Mouse (Mus musculus): Measurements from ENCODE around the gene Adamts13. TPM values are rescaled to one million over a fixed set of nuclear protein-coding genes. Genes with fewer than 3 reads are reported as not detected.

Adamts13 gene
- polyA plus RNA-seq, 1 experiment, result not detected

GRCm38 (mm10) chr2:26956811-26957487 lies 16.3 kb upstream of the Adamts13 start:
- no peak for TF ChIP-seq GATA1 (IDR thresholded peaks at IDR 0.05; ENCODE audit: low read length)

GRCm38 (mm10) chr2:26957488-26957859 lies 15.7 kb upstream of the Adamts13 start:
- TF ChIP-seq GATA1 (IDR thresholded peaks at IDR 0.05; ENCODE audit: low read length), result no peak

GRCm38 (mm10) chr2:26960756-26961155 lies 12.5 kb upstream of the Adamts13 start:
- TF ChIP-seq GATA1 (IDR thresholded peaks at IDR 0.05; ENCODE audit: low read length), result no peak

DNA sequence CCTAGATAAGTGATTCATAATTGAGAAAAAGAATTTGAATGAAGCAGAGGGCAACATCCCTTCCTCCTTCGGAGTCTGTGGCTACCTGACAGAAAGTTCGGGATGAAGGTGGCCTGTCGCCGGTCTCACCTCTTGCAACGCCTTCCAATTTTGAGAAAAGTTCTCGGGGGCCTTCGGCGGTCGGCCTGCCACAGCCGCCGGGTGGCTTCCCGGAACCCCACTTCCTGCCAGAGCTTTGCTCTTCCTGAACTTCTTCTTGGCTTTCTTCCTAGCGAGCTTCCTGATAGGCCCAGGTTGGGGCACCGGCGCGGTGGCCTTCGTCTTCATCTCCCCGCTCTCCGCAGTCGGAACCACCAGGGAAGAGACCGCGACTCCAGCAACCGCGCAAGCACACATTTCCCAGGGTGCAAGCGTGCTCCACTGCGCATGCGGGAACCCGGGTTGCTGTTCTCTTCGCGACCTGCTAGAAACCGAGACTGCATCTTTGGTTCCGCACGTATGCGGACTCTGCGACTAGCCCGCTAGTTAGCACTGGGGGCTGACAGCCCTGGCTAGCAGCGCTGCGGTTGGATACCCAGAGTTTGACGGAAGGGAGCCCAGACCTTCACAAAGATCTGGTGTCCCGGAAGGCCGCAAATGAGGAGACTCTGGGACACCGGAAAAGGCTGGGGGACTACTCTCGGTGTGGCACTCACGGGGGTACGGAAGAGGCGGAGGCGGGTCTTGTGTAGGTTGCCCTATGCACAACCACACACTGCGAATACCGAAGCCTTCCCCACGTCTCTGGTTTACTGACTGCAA lies 9.1 kb upstream of the Adamts13 start, which contains the start of gene Rexo4:
TSS of gene Rexo4 (minus strand) at position 464 of the 801 bp plus-strand sequence.
- TF ChIP-seq GATA1 (IDR thresholded peaks at IDR 0.05; ENCODE audit: low read length), result no peak

DNA sequence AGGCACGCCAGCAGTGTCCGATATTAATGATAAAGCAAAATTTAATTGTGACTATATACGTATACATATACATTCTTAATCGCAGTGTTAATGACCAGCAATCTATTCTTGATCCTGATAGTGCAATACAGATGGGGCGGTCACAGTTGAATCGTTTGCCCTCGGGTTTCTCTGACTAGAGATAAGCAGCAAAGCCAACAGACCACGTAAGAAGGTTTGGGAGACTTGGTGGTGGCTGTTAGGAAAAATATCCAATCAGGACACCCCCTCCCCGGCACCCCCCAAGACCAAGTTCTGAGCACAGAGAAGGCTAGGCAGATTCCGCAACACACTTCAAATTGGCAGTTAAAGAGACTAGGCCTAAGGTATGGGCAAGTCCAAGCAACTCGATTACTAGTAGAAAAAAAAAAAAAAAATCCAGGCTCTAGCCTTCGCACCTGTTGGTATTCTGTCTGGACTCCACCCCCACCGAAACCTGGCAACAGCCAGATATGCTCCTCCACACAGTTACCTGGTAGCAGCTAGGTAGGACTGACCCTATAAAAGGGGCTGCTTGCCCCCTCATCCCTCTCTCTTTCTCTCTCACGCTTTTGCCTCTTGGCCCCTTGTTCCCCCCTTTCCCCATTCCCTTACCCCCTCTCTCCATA lies 8.4 kb upstream of the Adamts13 start:
- TF ChIP-seq GATA1 (IDR thresholded peaks at IDR 0.05; ENCODE audit: low read length), result no peak

DNA sequence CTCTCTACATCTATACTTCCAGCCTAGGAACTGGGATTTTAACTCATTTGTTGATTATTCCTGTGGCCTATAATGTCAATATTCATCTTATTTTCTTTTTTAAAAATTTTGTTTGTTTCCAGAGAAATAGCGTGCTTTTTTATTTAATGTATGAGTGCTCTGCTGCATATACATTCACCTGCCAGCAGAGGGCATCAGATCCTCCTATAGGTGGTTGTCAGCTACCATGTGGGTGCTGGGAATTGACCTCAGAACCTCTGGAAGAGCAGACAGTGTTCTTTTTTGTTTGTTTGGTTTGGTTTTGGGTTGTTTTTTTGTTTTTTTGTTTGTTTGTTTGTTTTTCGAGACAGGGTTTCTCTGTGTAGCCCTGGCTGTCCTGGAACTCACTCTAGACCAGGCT lies 6.0 kb upstream of the Adamts13 start:
- no peak for TF ChIP-seq GATA1 (IDR thresholded peaks at IDR 0.05; ENCODE audit: low read length)

DNA sequence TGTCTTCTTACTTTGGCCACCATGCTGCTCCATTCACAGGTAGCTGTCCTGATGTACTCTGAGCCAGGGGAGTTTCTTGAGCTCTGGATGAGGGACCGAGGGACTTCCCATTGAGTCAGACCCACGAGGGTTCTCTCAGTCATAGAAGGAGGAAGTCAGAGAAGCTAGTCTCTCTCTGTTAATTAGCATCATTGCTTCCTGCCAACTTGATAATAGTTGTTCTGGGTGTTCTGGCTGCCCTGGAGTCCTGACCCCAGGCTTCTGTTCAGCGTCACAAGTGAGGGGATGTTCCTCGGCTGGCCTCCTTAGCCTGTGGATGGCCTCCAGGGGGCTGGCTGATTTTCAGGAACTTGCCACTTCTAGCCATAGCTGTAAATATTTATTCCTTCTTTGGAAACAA lies 744 bp downstream of the Adamts13 start:
- TF ChIP-seq GATA1 (IDR thresholded peaks at IDR 0.05; ENCODE audit: low read length), result no peak

GRCm38 (mm10) chr2:26980361-26980760 lies 7.1 kb downstream of the Adamts13 start:
- no peak for TF ChIP-seq GATA1 (IDR thresholded peaks at IDR 0.05; ENCODE audit: low read length)

DNA sequence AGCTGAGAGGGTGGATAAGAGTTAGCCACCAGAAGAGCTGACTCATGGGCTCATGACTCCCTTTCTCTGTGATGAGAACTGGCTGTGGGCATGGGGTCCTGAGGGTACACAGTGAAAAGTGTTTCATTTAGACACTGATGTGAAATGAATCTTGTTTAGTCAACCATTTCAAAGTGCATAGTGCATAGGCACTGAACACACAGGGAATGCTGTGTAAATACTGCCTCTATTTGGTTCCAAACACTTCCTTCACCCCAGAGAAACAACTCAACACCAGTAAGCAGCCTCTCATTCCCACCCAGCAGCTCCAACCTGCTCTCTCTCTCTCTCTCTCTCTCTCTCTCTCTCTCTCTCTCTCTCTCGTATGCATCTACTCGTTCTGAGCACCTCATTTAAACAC lies 11.0 kb downstream of the Adamts13 start:
- no peak for TF ChIP-seq GATA1 (IDR thresholded peaks at IDR 0.05; ENCODE audit: low read length)

- TF ChIP-seq GATA1 (IDR thresholded peaks at IDR 0.05; ENCODE audit: low read length), result no peak
Observed at GRCm38 (mm10) chr2:26984640-26985039, 11.4 kb downstream of the Adamts13 start.

DNA sequence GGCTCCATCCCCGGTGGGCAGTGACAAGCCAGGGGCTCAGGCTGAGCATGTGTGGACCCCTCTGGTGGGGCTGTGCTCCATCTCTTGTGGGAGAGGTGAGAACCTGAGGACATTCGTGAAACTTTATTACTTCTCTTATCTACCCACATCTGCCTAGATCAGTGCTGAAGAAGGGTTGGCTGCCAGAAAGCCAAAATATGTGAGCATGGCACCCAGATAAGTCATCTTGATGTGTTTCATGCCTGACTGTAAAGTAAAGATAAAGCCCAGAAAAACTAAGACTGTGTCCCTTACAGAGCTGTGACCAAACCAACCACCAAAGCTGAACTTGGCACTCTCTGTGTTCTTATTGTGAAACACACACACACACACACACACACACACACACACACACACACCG lies 20.7 kb downstream of the Adamts13 start:
- no peak for TF ChIP-seq GATA1 (IDR thresholded peaks at IDR 0.05; ENCODE audit: low read length)

- TF ChIP-seq GATA1 (IDR thresholded peaks at IDR 0.05; ENCODE audit: low read length), result no peak
Observed at GRCm38 (mm10) chr2:26997498-26997897, 24.3 kb downstream of the Adamts13 start.

DNA sequence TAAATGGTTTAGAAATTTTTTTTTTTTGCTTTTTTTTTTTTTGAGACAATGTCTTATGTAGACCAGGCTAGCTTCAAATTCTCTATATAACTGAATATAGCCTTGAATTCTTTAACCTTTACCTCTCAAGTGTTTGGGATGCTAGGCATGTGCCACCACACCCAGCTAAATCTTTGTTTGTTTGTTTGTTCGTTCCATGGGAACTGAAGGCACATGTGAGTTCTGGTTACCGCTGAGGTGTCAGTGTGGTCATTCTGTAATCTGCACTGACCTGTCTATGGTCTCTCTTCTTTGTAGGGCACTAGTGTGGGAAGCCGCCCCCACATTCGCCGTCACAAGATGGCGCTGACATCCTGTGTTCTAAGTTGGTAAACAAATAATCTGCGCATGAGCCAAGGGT lies 24.8 kb downstream of the Adamts13 start:
- no peak for TF ChIP-seq GATA1 (IDR thresholded peaks at IDR 0.05; ENCODE audit: low read length)

GRCm38 (mm10) chr2:27006255-27006654 lies 33.0 kb downstream of the Adamts13 start:
- no peak for TF ChIP-seq GATA1 (IDR thresholded peaks at IDR 0.05; ENCODE audit: low read length)

DNA sequence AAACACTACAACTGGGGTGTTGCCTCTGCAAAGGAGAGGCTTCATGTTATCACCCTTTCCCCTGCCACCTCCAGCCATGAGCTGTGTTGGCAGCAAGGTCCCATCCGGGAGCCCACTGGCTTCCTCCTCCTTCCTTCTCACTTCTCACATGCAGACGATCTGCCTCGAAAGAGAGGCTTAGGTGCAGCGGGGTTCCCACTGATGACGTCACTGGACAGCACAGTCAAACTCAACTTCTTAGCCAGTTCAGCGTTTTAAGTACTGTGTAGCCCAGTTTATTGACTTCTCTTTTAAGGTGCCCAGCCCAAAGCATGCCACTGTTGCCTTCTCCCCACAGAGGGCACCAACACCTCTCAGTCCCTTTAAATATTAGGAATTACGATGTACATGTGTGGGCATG lies 34.5 kb downstream of the Adamts13 start:
- TF ChIP-seq GATA1 (IDR thresholded peaks at IDR 0.05; ENCODE audit: low read length), result no peak

DNA sequence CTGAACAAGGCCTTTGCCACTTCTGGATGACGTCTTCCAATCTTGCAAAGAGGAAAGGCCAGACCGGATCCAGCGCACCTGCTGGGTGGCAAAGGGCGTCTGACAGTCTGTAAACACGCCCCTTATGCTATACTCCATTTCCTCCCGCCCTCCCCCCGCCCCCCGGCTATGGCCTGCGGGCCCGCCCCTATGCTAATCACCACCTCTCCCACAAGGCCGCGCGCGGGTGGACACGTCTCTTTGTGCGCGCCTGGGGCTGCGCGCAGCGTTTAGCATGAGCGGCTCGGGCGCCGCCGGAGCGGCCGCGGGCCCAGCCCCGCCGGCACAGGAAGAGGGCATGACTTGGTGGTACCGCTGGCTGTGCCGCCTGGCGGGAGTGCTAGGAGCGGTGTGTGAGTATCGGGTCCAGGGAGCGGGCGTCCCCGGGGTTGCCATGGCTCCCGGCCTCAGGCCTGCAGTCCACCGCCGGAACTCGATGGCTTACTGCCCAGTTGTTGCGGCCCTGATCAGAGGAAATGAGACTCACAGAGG lies 36.6 kb downstream of the Adamts13 start, which contains the start of gene Cacfd1:
TSS of gene Cacfd1 (plus strand) at position 213 of the 531 bp plus-strand sequence.
- no peak for TF ChIP-seq GATA1 (IDR thresholded peaks at IDR 0.05; ENCODE audit: low read length)
